Mouse (Mus musculus) thymus, adult 2 months (tissue): ENCODE data around the gene Gm20388. TPM values are rescaled to one million over a fixed set of nuclear protein-coding genes. Genes with fewer than 3 reads are reported as not detected.

Experiments used
- DNase-seq: peaks from one replicate; pipeline ENCODE4 v3.0.0; 2021
- H3K27ac ChIP-seq: fragments of 200-500 bp; 2 replicates; pipeline ENCODE4 v1.5.1; 2012; ENCODE audit warnings: low read length, control low read depth; ENCODE audit not compliant: control insufficient read depth, insufficient read depth
- H3K27me3 ChIP-seq: fragments of 200-500 bp; 2 replicates; pipeline ENCODE4 v1.6.1; 2012; ENCODE audit warnings: mild to moderate bottlenecking, low read length, moderate library complexity, mixed read lengths; ENCODE audit not compliant: control insufficient read depth, insufficient read depth
- H3K36me3 ChIP-seq: fragments of 200-500 bp; 2 replicates; pipeline ENCODE4 v1.6.1; 2012; ENCODE audit warnings: mild to moderate bottlenecking, low read length, moderate library complexity; ENCODE audit not compliant: control insufficient read depth, insufficient read depth
- H3K4me1 ChIP-seq: fragments of 200-500 bp; replicated peaks from 2 replicates; pipeline ENCODE4 v1.6.1; 2012; ENCODE audit warnings: low read length; ENCODE audit not compliant: control insufficient read depth, insufficient read depth
- H3K4me3 ChIP-seq: fragments of 200-500 bp; 2 replicates; pipeline ENCODE4 v1.5.1; 2012; ENCODE audit warnings: mild to moderate bottlenecking, low read length, control low read depth, moderate library complexity; ENCODE audit not compliant: control insufficient read depth, insufficient read depth
- CTCF ChIP-seq: fragments of 200-500 bp; IDR thresholded peaks from 2 replicates; pipeline ENCODE4 v1.5.1; 2012; ENCODE audit warnings: mild to moderate bottlenecking, control low read depth, low read length, moderate library complexity, borderline replicate concordance; ENCODE audit not compliant: control insufficient read depth, poor library complexity, insufficient read depth; ENCODE audit errors: extremely low read depth
- POLR2A ChIP-seq: fragments of 200-500 bp; IDR thresholded peaks from 2 replicates; pipeline ENCODE4 v1.6.1; 2012; ENCODE audit warnings: mild to moderate bottlenecking, low read length, control low read depth, moderate library complexity; ENCODE audit not compliant: control insufficient read depth, poor library complexity, insufficient read depth; ENCODE audit errors: extremely low read depth
- WGBS: fragments of 180-500 bp; shearing (Covaris S2); methylation state at CpG from one replicate; pipeline ENCODE4 v1.1.7; 2018; 5-methylcytosine and 5-hydroxymethylcytosine counted together
- polyA plus RNA-seq: library from polyadenylated mRNA; depleted of rRNA; stranded (reverse); fragments of >200 nt; gene quantifications from 2 replicates; pipeline ENCODE4 v1.2.3, GENCODE M21; 2012

The Gm20388 gene
- polyA plus RNA-seq, 1 experiment, result 103 TPM

GRCm38 (mm10) chr8:120124836-120125389 is 214.3 kb downstream of the Gm20388 start:
- H3K4me1 ChIP-seq, result peaks cover 3% of the 10 kb centered on the region; the same call in 1 of the 2 replicates
- H3K27me3 ChIP-seq, result no peaks in the 10 kb centered on the region
- no peak overlapping the region for H3K4me3 ChIP-seq
- TF ChIP-seq CTCF (no peak), POLR2A (no peak)
- no peaks in the 10 kb centered on the region for H3K36me3 ChIP-seq
- no peak for DNase-seq
- WGBS, result 52% methylated on average over 7 of the region's 7 CpGs
- H3K27ac ChIP-seq, result no peak overlapping the region

GRCm38 (mm10) chr8:120126357-120127161 is 215.9 kb downstream of the Gm20388 start:
- Histone ChIP-seq H3K36me3 (no peaks in the 10 kb centered on the region), H3K27ac (no peak overlapping the region), H3K4me1 (peaks cover 3% of the 10 kb centered on the region; the same call in 1 of the 2 replicates), H3K4me3 (no peak overlapping the region), H3K27me3 (no peaks in the 10 kb centered on the region)
- TF ChIP-seq POLR2A (no peak), CTCF (no peak)
- no peak for DNase-seq
- WGBS, result 83% methylated on average over 14 of the region's 14 CpGs

GRCm38 (mm10) chr8:120129547-120129946 is 218.9 kb downstream of the Gm20388 start:
- 98% methylated on average over 4 of the region's 4 CpGs for WGBS
- no peak for DNase-seq
- no peak overlapping the region for H3K27ac ChIP-seq
- no peaks in the 10 kb centered on the region for H3K27me3 ChIP-seq
- no peaks in the 10 kb centered on the region for H3K36me3 ChIP-seq
- H3K4me1 ChIP-seq, result peaks cover 3% of the 10 kb centered on the region; the same call in 1 of the 2 replicates
- no peak for TF ChIP-seq POLR2A
- TF ChIP-seq CTCF, result no peak
- H3K4me3 ChIP-seq, result no peak overlapping the region

- TF ChIP-seq POLR2A (no peak), CTCF (no peak)
- no peaks in the 10 kb centered on the region for H3K36me3 ChIP-seq
- no peak for DNase-seq
- H3K27me3 ChIP-seq, result no peaks in the 10 kb centered on the region
- no peak overlapping the region for H3K27ac ChIP-seq
- WGBS, result 16% methylated on average over 8 of the region's 8 CpGs
- H3K4me3 ChIP-seq, result no peak overlapping the region
- peaks cover 4% of the 10 kb centered on the region for H3K4me1 ChIP-seq
Observed at GRCm38 (mm10) chr8:120131158-120131557, 220.5 kb downstream of the Gm20388 start.

GRCm38 (mm10) chr8:120133169-120133568 is 222.5 kb downstream of the Gm20388 start:
- H3K27me3 ChIP-seq, result no peaks in the 10 kb centered on the region
- no peak overlapping the region for H3K4me3 ChIP-seq
- 90% methylated on average over 7 of the region's 7 CpGs for WGBS
- no peak for DNase-seq
- H3K36me3 ChIP-seq, result no peaks in the 10 kb centered on the region
- no peak overlapping the region for H3K27ac ChIP-seq
- peaks cover 19% of the 10 kb centered on the region for H3K4me1 ChIP-seq
- TF ChIP-seq CTCF, result no peak
- no peak for TF ChIP-seq POLR2A

- Histone ChIP-seq H3K36me3 (no peaks in the 10 kb centered on the region), H3K27ac (no peak overlapping the region), H3K27me3 (no peaks in the 10 kb centered on the region), H3K4me3 (no peak overlapping the region), H3K4me1 (peaks cover 29% of the 10 kb centered on the region)
- WGBS, result 92% methylated on average over 7 of the region's 7 CpGs
- DNase-seq, result no peak
- TF ChIP-seq POLR2A (no peak), CTCF (no peak)
Observed at GRCm38 (mm10) chr8:120135687-120136086, 225.0 kb downstream of the Gm20388 start.
